Mouse (Mus musculus): ENCODE results near the gene Rnaset2b. TPM values are rescaled to one million over a fixed set of nuclear protein-coding genes. Genes with fewer than 3 reads are reported as not detected.

The Rnaset2b gene
- polyA plus RNA-seq, 1 experiment from 2014 or later, result 205 TPM

Other genes with a start within 250 kb of the Rnaset2b start
- 121 and 125 TPM in 2 replicates for gene Ezr, start 187.8 kb upstream of the Rnaset2b start, polyA plus RNA-seq (2016; fragmentation: Nextera tagmentation; extraction: Ambion mirVana)
- gene Rsph3b, start 22.0 kb upstream of the Rnaset2b start, polyA plus RNA-seq (2016; fragmentation: Nextera tagmentation; extraction: Ambion mirVana), result 46.2 and 47.1 TPM in 2 replicates
- 31.0 and 41.8 TPM in 2 replicates for gene Tagap1, start 9.5 kb upstream of the Rnaset2b start, polyA plus RNA-seq (2016; fragmentation: Nextera tagmentation; extraction: Ambion mirVana)
- gene Gm49721, start 8.3 kb downstream of the Rnaset2b start, polyA plus RNA-seq (2016; fragmentation: Nextera tagmentation; extraction: Ambion mirVana), result 0.10 and 0.16 TPM in 2 replicates
- not detected in 2 replicates for gene Gm1604a, start 54.9 kb downstream of the Rnaset2b start, polyA plus RNA-seq (2016; fragmentation: Nextera tagmentation; extraction: Ambion mirVana)
- 50.1 and 70.3 TPM in 2 replicates for gene Rps6ka2, start 199.5 kb downstream of the Rnaset2b start, polyA plus RNA-seq (2016; fragmentation: Nextera tagmentation; extraction: Ambion mirVana)